Mouse (Mus musculus) heart, postnatal 0 days (tissue): ENCODE measurements around the gene Tnc. TPM values are rescaled to one million over a fixed set of nuclear protein-coding genes. Genes with fewer than 3 reads are reported as not detected.

Experiments
- ATAC-seq: fragments of 200-750 bp; cut with Nextera tagmentation; 2 replicates; pipeline ENCODE4 v1.8.0; 2017; ENCODE audit warnings: low read depth, moderate number of reproducible peaks, moderate library complexity; ENCODE audit not compliant: insufficient read depth
- DNase-seq: peaks from one replicate; pipeline ENCODE4 v3.0.0-alpha.2; 2016; ENCODE audit warnings: low spot score
- H3K27ac ChIP-seq: fragments of 300-500 bp; sonication (generic); 2 replicates; pipeline ENCODE4 v1.5.1; 2014; ENCODE audit warnings: low read depth, mild to moderate bottlenecking
- H3K27me3 ChIP-seq: fragments of 300-500 bp; sonication (generic); 2 replicates; pipeline ENCODE4 v1.6.1; 2014; ENCODE audit warnings: low read length, mixed read lengths; ENCODE audit not compliant: control insufficient read depth, insufficient read depth
- H3K36me3 ChIP-seq: fragments of 300-500 bp; sonication (generic); replicated peaks from 2 replicates; pipeline ENCODE4 v1.6.1; 2014; ENCODE audit warnings: low read length, mixed read lengths; ENCODE audit not compliant: control insufficient read depth, insufficient read depth
- H3K4me1 ChIP-seq: fragments of 300-500 bp; sonication (generic); 2 replicates; pipeline ENCODE4 v1.6.1; 2014; ENCODE audit warnings: antibody characterized with exemption; ENCODE audit not compliant: control insufficient read depth, insufficient read depth
- H3K4me2 ChIP-seq: fragments of 300-500 bp; sonication (generic); 2 replicates; pipeline ENCODE4 v1.6.1; 2014; ENCODE audit warnings: low read depth, mild to moderate bottlenecking, low read length, moderate library complexity
- H3K4me3 ChIP-seq: fragments of 300-500 bp; sonication (generic); 2 replicates; pipeline ENCODE4 v1.5.1; 2014; ENCODE audit warnings: low read depth, low read length
- H3K9ac ChIP-seq: fragments of 300-500 bp; sonication (generic); replicated peaks from 2 replicates; pipeline ENCODE4 v1.6.1; 2014; ENCODE audit warnings: low read depth, low read length, mixed read lengths
- H3K9me3 ChIP-seq: fragments of 300-500 bp; sonication (generic); replicated peaks from 2 replicates; pipeline ENCODE4 v1.6.1; 2016; ENCODE audit warnings: low read length; ENCODE audit not compliant: control insufficient read depth
- CTCF ChIP-seq: IDR thresholded peaks from 2 replicates; pipeline ENCODE4 v1.5.1; 2016; ENCODE audit warnings: antibody characterized with exemption, control low read depth, low read depth
- EP300 ChIP-seq: IDR thresholded peaks from 2 replicates; pipeline ENCODE4 v1.6.1; 2016; ENCODE audit warnings: antibody characterized with exemption, low read depth
- WGBS: fragments of 180-500 bp; shearing (Covaris S2); extraction: QIAGEN DNeasy Blood & Tissue Kit; methylation state at CpG from one replicate; pipeline ENCODE4 v1.1.7; 2014; 5-methylcytosine and 5-hydroxymethylcytosine counted together
- polyA plus RNA-seq: library from polyadenylated mRNA; unstranded; fragments of >200 nt; fragmentation: Nextera tagmentation; extraction: Ambion mirVana; gene quantifications from 2 replicates; pipeline ENCODE4 v1.2.1, GENCODE M21; 2015
- total RNA-seq: library from RNA; depleted of rRNA; stranded (reverse); fragments of >200 nt; gene quantifications from 2 replicates; pipeline ENCODE4 v1.2.3, GENCODE M21; 2014; ENCODE audit warnings: low replicate concordance; rRNA removed

Gene Tnc
- total RNA-seq (30.4 and 39.1 TPM in 2 replicates), polyA plus RNA-seq (4.6 and 4.8 TPM in 2 replicates)

GRCm38 (mm10) chr4:64046831-64047493, at the start of gene Tnc:
Tnc (minus strand) TSS chr4:64047015.
- DNase-seq = peak; percentile 73
- peak within 1 kb of the TSS; percentile 48 for H3K4me3 ChIP-seq
- no peaks in the 10 kb centered on the region for H3K36me3 ChIP-seq
- H3K9me3 ChIP-seq = no peaks in the 10 kb centered on the region
- 0 out of 2 replicates have a peak within 1 kb of the TSS, but pooled peaks have one; percentile 4 for H3K27ac ChIP-seq
- no peaks in the 10 kb centered on the region for H3K4me1 ChIP-seq
- peak; percentile 77 for ATAC-seq
- under 1% methylated on average over 26 of the region's 26 CpGs for WGBS
- TF ChIP-seq CTCF = no peak
- TF ChIP-seq EP300 = no peak
- no peak within 1 kb of the TSS; the same call in 1 of the 2 replicates for H3K9ac ChIP-seq
- peaks cover 25% of the 10 kb centered on the region for H3K27me3 ChIP-seq
- peak within 1 kb of the TSS; percentile 65 for H3K4me2 ChIP-seq

- TF ChIP-seq EP300 (no peak), CTCF (no peak)
Measured at GRCm38 (mm10) chr4:64094221-64094620, 47.4 kb upstream of the Tnc start.

GRCm38 (mm10) chr4:64092857-64093256, 46.0 kb upstream of the Tnc start:
- Histone ChIP-seq H3K27me3 (no peaks in the 10 kb centered on the region), H3K27ac (no peak overlapping the region), H3K4me2 (no peak overlapping the region), H3K36me3 (no peaks in the 10 kb centered on the region), H3K9me3 (no peaks in the 10 kb centered on the region), H3K4me1 (no peaks in the 10 kb centered on the region), H3K9ac (no peak overlapping the region), H3K4me3 (no peak overlapping the region)
- ATAC-seq (no peak), DNase-seq (no peak)
- TF ChIP-seq EP300 = no peak
- no peak for TF ChIP-seq CTCF
- WGBS = 59% methylated on average over 1 of the region's 1 CpGs

More at GRCm38 (mm10) chr4:64094221-64094620, 47.4 kb upstream of the Tnc start:
- Histone ChIP-seq H3K9ac (no peak overlapping the region), H3K36me3 (no peaks in the 10 kb centered on the region), H3K27me3 (no peaks in the 10 kb centered on the region), H3K4me1 (no peaks in the 10 kb centered on the region), H3K9me3 (no peaks in the 10 kb centered on the region), H3K4me3 (no peak overlapping the region), H3K4me2 (no peak overlapping the region), H3K27ac (no peak overlapping the region)
- no peak for DNase-seq
- WGBS = 79% methylated on average over 5 of the region's 5 CpGs
- ATAC-seq = no peak

- Histone ChIP-seq H3K9ac (no peak overlapping the region), H3K27me3 (no peaks in the 10 kb centered on the region)
- ATAC-seq = no peak
Measured at GRCm38 (mm10) chr4:64089378-64089777, 42.6 kb upstream of the Tnc start.

GRCm38 (mm10) chr4:64087675-64088074, 40.9 kb upstream of the Tnc start:
- no peak overlapping the region for H3K4me2 ChIP-seq
- WGBS = 70% methylated on average over 2 of the region's 2 CpGs
- no peaks in the 10 kb centered on the region for H3K9me3 ChIP-seq
- no peak overlapping the region for H3K27ac ChIP-seq
- H3K4me3 ChIP-seq = no peak overlapping the region
- ATAC-seq (no peak), DNase-seq (no peak)
- no peak for TF ChIP-seq EP300
- TF ChIP-seq CTCF = no peak
- no peaks in the 10 kb centered on the region for H3K27me3 ChIP-seq
- H3K9ac ChIP-seq = no peak overlapping the region
- H3K4me1 ChIP-seq = no peaks in the 10 kb centered on the region
- H3K36me3 ChIP-seq = no peaks in the 10 kb centered on the region

More at GRCm38 (mm10) chr4:64089378-64089777, 42.6 kb upstream of the Tnc start:
- no peak overlapping the region for H3K27ac ChIP-seq
- H3K36me3 ChIP-seq = no peaks in the 10 kb centered on the region
- WGBS = 58% methylated on average over 2 of the region's 2 CpGs
- no peaks in the 10 kb centered on the region for H3K4me1 ChIP-seq
- no peak overlapping the region for H3K4me3 ChIP-seq
- no peak overlapping the region for H3K4me2 ChIP-seq
- no peak for TF ChIP-seq EP300
- TF ChIP-seq CTCF = no peak
- no peak for DNase-seq
- no peaks in the 10 kb centered on the region for H3K9me3 ChIP-seq
